Mouse (Mus musculus) kidney, adult 2 months (tissue): ENCODE results near the gene Cpsf4l.
"Not testable (repeated sequence)": the region's sequence is repeated elsewhere in the genome, so short reads cannot be mapped to it uniquely, and the experiment has no call there.

ENCODE experiments used
- CTCF ChIP-seq: fragments of 200-500 bp; conservative IDR thresholded peaks from 2 replicates; pipeline ENCODE4 v1.5.1; 2011; ENCODE audit warnings: low read depth, mild to moderate bottlenecking, control low read depth, low read length, moderate library complexity, mixed read lengths; ENCODE audit not compliant: insufficient read depth, insufficient read length
- POLR2A ChIP-seq: fragments of 200-500 bp; IDR thresholded peaks from one replicate; pipeline ENCODE4 v1.6.1; 2011; ENCODE audit warnings: low read depth, low read length, control low read depth

DNA sequence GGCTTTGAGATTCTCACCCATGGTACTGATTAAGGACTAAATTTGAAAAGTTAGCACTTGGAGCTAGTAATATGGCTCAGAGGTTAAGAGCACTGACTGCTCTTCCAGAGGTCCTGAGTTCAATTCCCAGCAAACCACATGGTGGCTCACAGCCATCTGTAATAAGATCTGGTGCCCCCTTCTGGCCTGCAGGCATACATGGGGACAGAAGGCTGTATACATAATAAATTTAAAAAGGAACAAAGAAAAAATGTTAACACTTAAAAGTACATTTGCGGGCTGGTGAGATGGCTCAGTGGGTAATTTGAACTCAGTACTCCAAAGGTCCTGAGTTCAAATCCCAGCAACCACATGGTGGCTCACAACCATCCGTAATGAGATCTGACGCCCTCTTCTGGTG lies 49.6 kb downstream of the Cpsf4l start:
- TF ChIP-seq CTCF, POLR2A: not testable (repeated sequence)
